Mouse (Mus musculus): ENCODE data around the gene Mcu.

DNA sequence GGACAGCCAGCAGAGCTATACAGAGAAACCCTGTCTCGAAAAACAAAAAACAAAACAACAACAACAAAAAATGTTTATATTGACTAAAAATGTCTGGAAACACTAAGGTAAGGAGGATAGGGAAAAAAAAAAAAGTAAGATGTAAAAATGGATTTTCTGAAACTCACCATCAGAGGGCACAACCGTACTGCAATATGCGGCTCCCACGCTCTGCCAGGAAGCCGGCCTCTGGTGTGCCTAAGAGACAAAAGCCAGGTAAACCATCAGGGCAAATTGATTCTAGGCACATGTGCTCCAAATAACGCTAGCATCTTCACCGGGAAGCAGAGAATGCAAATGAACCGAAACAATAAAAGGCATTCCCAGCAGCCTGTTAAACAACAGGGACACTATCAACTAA, 125.6 kb downstream of the Mcu start:
- no peak for TF ChIP-seq HCFC1 (IDR thresholded peaks at IDR 0.05; ENCODE audit: borderline replicate concordance, insufficient read depth, low read length)
- no peak for TF ChIP-seq MAFK (IDR thresholded peaks at IDR 0.05; ENCODE audit: insufficient read depth, low read depth, low read length)
- TF ChIP-seq ZNF384 (IDR thresholded peaks at IDR 0.05; ENCODE audit: low read depth, low read length) = peak; percentile 77
- TF ChIP-seq ZC3H11A (IDR thresholded peaks at IDR 0.05; ENCODE audit: borderline replicate concordance, low read depth, low read length) = no peak
- no peak for TF ChIP-seq CHD2 (IDR thresholded peaks at IDR 0.05; ENCODE audit: low read depth, low read length)

All from ES-E14 (cell line).